Mouse (Mus musculus) hindbrain, embryonic 14.5 days (tissue): Measurements from ENCODE around the gene Olfr68. TPM values are rescaled to one million over a fixed set of nuclear protein-coding genes. Genes with fewer than 3 reads are reported as not detected.
"Not testable (repeated sequence)": the region's sequence is repeated elsewhere in the genome, so short reads cannot be mapped to it uniquely, and the experiment has no call there.

Experiments used
- ATAC-seq: fragments of 200-750 bp; cut with Nextera tagmentation; 2 replicates; pipeline ENCODE4 v1.8.0; 2017; ENCODE audit warnings: moderate number of reproducible peaks, mild to moderate bottlenecking, moderate TSS enrichment, moderate library complexity; ENCODE audit not compliant: low FRiP score
- DNase-seq: peaks from one replicate; pipeline ENCODE4 v3.0.0-alpha.2; 2015; ENCODE audit warnings: low spot score
- H3K27ac ChIP-seq: fragments of 300-500 bp; sonication (generic); 2 replicates; pipeline ENCODE4 v1.5.1; 2014; ENCODE audit warnings: mild to moderate bottlenecking, moderate library complexity
- H3K27me3 ChIP-seq: fragments of 300-500 bp; sonication (generic); 2 replicates; pipeline ENCODE4 v1.6.1; 2014; ENCODE audit warnings: mild to moderate bottlenecking, low read length, mixed read lengths; ENCODE audit not compliant: control insufficient read depth, insufficient read depth
- H3K36me3 ChIP-seq: fragments of 300-500 bp; sonication (generic); replicated peaks from 2 replicates; pipeline ENCODE4 v1.6.1; 2014; ENCODE audit not compliant: control insufficient read depth, insufficient read depth
- H3K4me1 ChIP-seq: fragments of 300-500 bp; sonication (generic); replicated peaks from 2 replicates; pipeline ENCODE4 v1.6.1; 2014; ENCODE audit warnings: antibody characterized with exemption, low read length, mixed read lengths; ENCODE audit not compliant: control insufficient read depth, insufficient read depth
- H3K4me2 ChIP-seq: fragments of 300-500 bp; sonication (generic); replicated peaks from 2 replicates; pipeline ENCODE4 v1.6.1; 2014; ENCODE audit warnings: mild to moderate bottlenecking, moderate library complexity
- H3K4me3 ChIP-seq: fragments of 300-500 bp; sonication (generic); replicated peaks from 2 replicates; pipeline ENCODE4 v1.5.1; 2014; ENCODE audit warnings: mild to moderate bottlenecking, low read length
- H3K9ac ChIP-seq: fragments of 300-500 bp; sonication (generic); 2 replicates; pipeline ENCODE4 v1.6.1; 2014
- H3K9me3 ChIP-seq: fragments of 300-500 bp; sonication (generic); 2 replicates; pipeline ENCODE4 v1.6.1; 2016; ENCODE audit warnings: low read length; ENCODE audit not compliant: control insufficient read depth
- WGBS: fragments of 180-500 bp; shearing (Covaris S2); extraction: QIAGEN DNeasy Blood & Tissue Kit; methylation state at CpG from one replicate; pipeline ENCODE4 v1.1.7; 2014; 5-methylcytosine and 5-hydroxymethylcytosine counted together
- polyA plus RNA-seq: library from polyadenylated mRNA; unstranded; fragments of >200 nt; fragmentation: Nextera tagmentation; extraction: Ambion mirVana; gene quantifications from 2 replicates; pipeline ENCODE4 v1.2.1, GENCODE M21; 2014

The Olfr68 gene
- not detected in 2 replicates for polyA plus RNA-seq

DNA sequence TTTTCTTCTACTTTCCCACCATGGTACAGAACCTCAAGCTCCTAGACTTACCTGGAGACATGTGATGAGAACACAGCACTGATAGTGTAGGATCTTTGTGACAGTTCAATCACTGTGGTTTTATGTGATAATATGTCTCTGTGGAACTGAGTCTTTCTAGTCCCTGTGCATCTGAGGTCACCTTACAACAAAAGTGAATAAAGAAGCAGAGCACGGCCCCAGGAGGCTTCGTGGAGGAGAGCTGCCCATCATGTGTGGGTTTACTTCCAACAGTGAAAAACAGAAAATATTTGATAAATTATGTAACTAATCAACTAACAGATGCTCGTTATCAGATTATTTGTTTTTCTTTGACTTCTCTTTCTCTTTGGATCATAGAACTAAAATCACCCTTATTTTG lies at the start of gene Olfr68:
TSS of gene Olfr68 (minus strand) at position 101 of the 400 bp plus-strand sequence.
- Histone ChIP-seq H3K36me3 (no peaks in the 10 kb centered on the region), H3K4me3 (no peak within 1 kb of the TSS), H3K9ac (no peak within 1 kb of the TSS), H3K4me2 (no peak within 1 kb of the TSS), H3K27ac (no peak within 1 kb of the TSS), H3K4me1 (no peaks in the 10 kb centered on the region), H3K27me3 (no peaks in the 10 kb centered on the region), H3K9me3 (no peaks in the 10 kb centered on the region)
- DNase-seq, result no peak
- 80% methylated on average over 3 of the region's 3 CpGs for WGBS
- no peak for ATAC-seq

DNA sequence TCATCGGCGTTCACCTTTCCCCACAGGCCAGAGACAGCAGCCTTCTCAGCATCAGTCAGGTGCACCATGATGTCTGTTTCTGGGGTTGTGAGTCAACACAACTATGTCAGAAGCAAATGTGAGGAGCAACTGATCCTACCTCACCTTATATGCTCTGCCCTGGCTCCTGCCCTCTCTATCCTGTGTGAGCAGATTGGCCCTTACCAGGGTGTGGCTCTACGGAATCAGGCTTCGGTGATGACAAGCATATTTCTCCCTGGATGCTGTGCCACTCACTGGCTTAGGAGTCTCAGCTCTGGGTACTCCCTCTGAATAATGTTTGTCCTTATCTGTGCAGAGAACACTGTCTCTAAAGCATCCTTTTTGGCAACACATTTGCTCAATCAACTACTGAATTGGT lies 48.3 kb upstream of the Olfr68 start, which contains the start of gene Hbb-bs:
TSS of gene Hbb-bs (minus strand) at position 289 of the 400 bp plus-strand sequence.
- no peak for ATAC-seq
- no peak within 1 kb of the TSS for H3K4me2 ChIP-seq
- DNase-seq, result no peak
- no peaks in the 10 kb centered on the region for H3K36me3 ChIP-seq
- H3K4me3 ChIP-seq, result no peak within 1 kb of the TSS
- H3K4me1 ChIP-seq, result no peaks in the 10 kb centered on the region
- H3K27me3 ChIP-seq, result no peaks in the 10 kb centered on the region
- 95% methylated on average over 4 of the region's 4 CpGs for WGBS
- no peak within 1 kb of the TSS for H3K27ac ChIP-seq
- H3K9ac ChIP-seq, result no peak within 1 kb of the TSS
- H3K9me3 ChIP-seq, result no peaks in the 10 kb centered on the region

DNA sequence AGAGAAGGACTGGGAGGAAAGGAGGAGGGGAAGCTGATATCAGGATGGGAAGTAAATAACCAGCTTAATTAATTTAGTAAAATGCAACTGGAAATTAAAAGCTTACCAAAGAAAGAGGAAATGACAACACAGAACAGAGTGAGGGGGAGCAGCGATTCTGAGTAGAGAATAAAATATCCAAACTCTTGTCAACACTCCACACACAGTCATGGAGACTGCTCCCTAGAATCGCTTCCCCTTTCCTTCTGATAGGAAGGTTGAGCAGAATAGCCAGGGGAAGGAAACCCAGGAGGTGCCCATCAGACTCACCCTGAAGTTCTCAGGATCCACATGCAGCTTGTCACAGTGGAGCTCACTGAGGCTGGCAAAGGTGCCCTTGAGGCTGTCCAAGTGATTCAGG lies 47.6 kb upstream of the Olfr68 start:
- not testable (repeated sequence) for ATAC-seq, H3K4me1 ChIP-seq, H3K9ac ChIP-seq, H3K27me3 ChIP-seq, H3K36me3 ChIP-seq, H3K27ac ChIP-seq, H3K9me3 ChIP-seq, H3K4me3 ChIP-seq, H3K4me2 ChIP-seq, DNase-seq
- WGBS, result no CpG with 5 or more reads among the region's 2 CpGs

- H3K4me1 ChIP-seq, result no peaks in the 10 kb centered on the region
- DNase-seq (no peak), ATAC-seq (no peak)
- no peak overlapping the region for H3K27ac ChIP-seq
- H3K27me3 ChIP-seq, result no peaks in the 10 kb centered on the region
- 54% methylated on average over 3 of the region's 3 CpGs for WGBS
- H3K4me2 ChIP-seq, result no peak overlapping the region
- no peaks in the 10 kb centered on the region for H3K36me3 ChIP-seq
- H3K9me3 ChIP-seq, result no peaks in the 10 kb centered on the region
- H3K9ac ChIP-seq, result no peak overlapping the region
- no peak overlapping the region for H3K4me3 ChIP-seq
Measured at GRCm38 (mm10) chr7:103826255-103826887, 46.9 kb upstream of the Olfr68 start.

- WGBS, result 93% methylated on average over 3 of the region's 3 CpGs
- no peaks in the 10 kb centered on the region for H3K9me3 ChIP-seq
- no peak overlapping the region for H3K27ac ChIP-seq
- no peak for DNase-seq
- no peak overlapping the region for H3K9ac ChIP-seq
- no peaks in the 10 kb centered on the region for H3K4me1 ChIP-seq
- H3K36me3 ChIP-seq, result no peaks in the 10 kb centered on the region
- ATAC-seq, result no peak
- H3K4me3 ChIP-seq, result no peak overlapping the region
- no peaks in the 10 kb centered on the region for H3K27me3 ChIP-seq
- no peak overlapping the region for H3K4me2 ChIP-seq
Measured at GRCm38 (mm10) chr7:103825536-103826254, 46.2 kb upstream of the Olfr68 start.

DNA sequence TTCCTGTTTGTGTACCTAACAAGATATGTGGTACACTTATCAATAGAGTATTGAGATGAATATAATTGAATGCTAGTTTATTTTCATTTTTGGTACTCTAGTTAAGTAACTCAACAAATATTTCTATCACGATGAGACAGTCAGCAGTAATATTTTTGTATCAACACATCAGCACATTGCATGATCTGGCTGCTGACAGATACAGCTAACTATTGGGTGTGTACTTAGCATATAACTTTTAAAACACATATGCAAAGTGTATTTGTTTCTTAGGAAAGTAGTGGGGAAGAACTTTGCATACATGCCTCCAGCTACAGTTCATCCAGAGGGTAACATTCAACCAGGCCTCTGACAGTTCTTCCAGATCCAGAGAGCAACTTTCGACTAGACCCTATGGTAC lies 45.1 kb upstream of the Olfr68 start:
- no peaks in the 10 kb centered on the region for H3K27me3 ChIP-seq
- 85% methylated on average over 2 of the region's 2 CpGs for WGBS
- H3K27ac ChIP-seq, result no peak overlapping the region
- H3K9me3 ChIP-seq, result no peaks in the 10 kb centered on the region
- ATAC-seq (no peak), DNase-seq (no peak)
- H3K4me2 ChIP-seq, result no peak overlapping the region
- no peaks in the 10 kb centered on the region for H3K36me3 ChIP-seq
- no peak overlapping the region for H3K9ac ChIP-seq
- no peak overlapping the region for H3K4me3 ChIP-seq
- H3K4me1 ChIP-seq, result no peaks in the 10 kb centered on the region

DNA sequence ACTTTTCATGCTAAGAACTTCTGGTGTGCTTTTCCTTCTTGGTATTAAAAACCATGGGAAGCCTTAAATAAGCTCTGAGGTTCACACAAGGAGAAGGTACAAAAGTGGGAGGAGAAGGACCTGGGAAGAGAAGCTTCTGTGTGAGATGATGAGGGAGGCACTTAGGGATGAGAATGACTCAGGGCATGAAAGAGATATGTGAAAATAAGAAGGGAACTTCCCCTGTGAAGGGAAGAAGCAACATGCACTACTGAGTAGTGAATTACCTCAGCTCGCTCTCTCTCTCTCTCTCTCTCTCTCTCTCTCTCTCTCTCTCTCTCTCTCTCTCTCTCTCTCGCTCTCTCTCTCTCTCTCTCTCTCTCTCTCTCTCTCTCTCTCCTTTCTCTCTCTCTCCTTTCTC lies 35.6 kb upstream of the Olfr68 start:
- not testable (repeated sequence) for ATAC-seq, DNase-seq, H3K4me3 ChIP-seq, H3K4me2 ChIP-seq, H3K4me1 ChIP-seq, H3K27ac ChIP-seq, H3K9ac ChIP-seq, H3K27me3 ChIP-seq, H3K36me3 ChIP-seq, H3K9me3 ChIP-seq
- 100% methylated on average over 1 of the region's 2 CpGs for WGBS

DNA sequence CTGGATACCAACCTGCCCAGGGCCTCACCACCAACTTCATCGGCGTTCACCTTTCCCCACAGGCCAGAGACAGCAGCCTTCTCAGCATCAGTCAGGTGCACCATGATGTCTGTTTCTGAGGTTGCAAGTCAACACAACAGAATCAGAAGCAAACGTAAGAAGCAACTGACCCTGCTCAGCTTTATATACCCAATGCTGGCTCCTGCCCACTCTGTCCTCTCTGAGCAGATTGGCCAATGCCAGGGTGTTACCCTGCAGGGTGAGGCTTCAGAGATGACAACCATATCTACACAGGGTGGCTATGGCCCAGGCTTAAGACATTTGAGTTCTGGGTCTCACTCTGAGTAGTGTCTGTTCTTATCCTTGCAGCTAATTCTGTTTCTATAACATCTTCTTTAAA lies 34.3 kb upstream of the Olfr68 start, which contains the start of gene Hbb-bt:
TSS of gene Hbb-bt (minus strand) at position 231 of the 400 bp plus-strand sequence.
- ATAC-seq, result no peak
- no peak within 1 kb of the TSS for H3K27ac ChIP-seq
- H3K4me3 ChIP-seq, result no peak within 1 kb of the TSS
- no peaks in the 10 kb centered on the region for H3K4me1 ChIP-seq
- H3K9me3 ChIP-seq, result no peaks in the 10 kb centered on the region
- no peaks in the 10 kb centered on the region for H3K36me3 ChIP-seq
- no peak for DNase-seq
- 88% methylated on average over 3 of the region's 3 CpGs for WGBS
- H3K4me2 ChIP-seq, result no peak within 1 kb of the TSS
- no peaks in the 10 kb centered on the region for H3K27me3 ChIP-seq
- H3K9ac ChIP-seq, result no peak within 1 kb of the TSS

GRCm38 (mm10) chr7:103813152-103813551 lies 33.7 kb upstream of the Olfr68 start:
- DNase-seq, H3K27me3 ChIP-seq, H3K4me3 ChIP-seq, H3K9ac ChIP-seq, ATAC-seq, H3K27ac ChIP-seq, H3K36me3 ChIP-seq, H3K4me2 ChIP-seq, H3K4me1 ChIP-seq, H3K9me3 ChIP-seq: not testable (repeated sequence)
- WGBS, result no CpG with 5 or more reads among the region's 3 CpGs
